Mouse (Mus musculus): ENCODE measurements around the gene Rxrg. TPM values are rescaled to one million over a fixed set of nuclear protein-coding genes. Genes with fewer than 3 reads are reported as not detected.

Gene Rxrg
- polyA plus RNA-seq (2015; fragmentation: Nextera tagmentation; extraction: Ambion mirVana): 8.4 and 9.3 TPM in 2 replicates

DNA sequence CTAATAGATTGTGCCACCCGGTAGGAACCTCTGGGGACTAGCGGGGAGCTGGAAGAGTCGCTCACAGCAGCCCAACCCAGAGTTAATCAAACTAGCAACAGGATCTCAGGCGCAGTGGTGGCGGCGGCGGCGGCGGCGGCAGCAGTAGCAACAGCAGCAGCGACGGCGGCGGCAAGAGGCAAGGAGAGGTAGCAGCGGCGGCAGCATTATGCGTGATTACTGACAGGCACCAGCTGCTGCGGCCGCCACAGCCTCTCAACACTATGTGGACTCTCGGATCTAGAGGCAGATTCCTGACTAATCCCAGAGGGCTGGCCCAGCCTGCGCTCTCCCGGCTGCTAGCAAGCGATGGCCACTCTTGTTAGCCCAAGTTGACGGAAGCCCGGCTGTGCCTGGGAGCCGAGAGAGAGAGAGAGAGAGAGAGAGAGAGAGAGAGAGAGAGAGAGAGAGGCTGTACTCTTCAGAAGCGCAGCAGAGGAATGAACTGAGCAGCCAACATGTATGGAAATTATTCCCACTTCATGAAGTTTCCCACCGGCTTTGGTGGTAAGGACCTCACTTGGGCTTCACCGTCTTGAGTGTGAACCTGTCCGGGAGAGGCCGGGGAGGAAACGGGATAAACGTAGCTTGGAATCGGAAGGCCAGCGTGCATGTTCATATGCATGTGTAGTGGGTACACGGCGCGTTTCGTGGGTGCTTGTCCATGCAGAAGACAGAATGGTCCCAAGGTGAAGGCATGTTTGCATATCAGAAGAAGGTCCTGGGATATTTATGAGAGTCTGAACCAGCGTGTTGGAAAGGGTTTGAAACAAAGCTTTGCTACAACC is at the start of gene Rxrg:
Gene Rxrg (plus strand): TSS at position 130 of the 827 bp plus-strand sequence.
- peak within 1 kb of the TSS; percentile 49 for H3K9ac ChIP-seq
- H3K9me3 ChIP-seq: no peaks in the 10 kb centered on the region
- peaks cover 14% of the 10 kb centered on the region for H3K4me1 ChIP-seq
- H3K4me2 ChIP-seq: peak within 1 kb of the TSS; percentile 71
- peak; percentile 89 for ATAC-seq (replicated peaks)
- no peaks in the 10 kb centered on the region for H3K36me3 ChIP-seq (replicated peaks)
- peak within 1 kb of the TSS; percentile 42 for H3K4me3 ChIP-seq
- under 1% methylated on average over 40 of the region's 40 CpGs for WGBS
- H3K27ac ChIP-seq: peak within 1 kb of the TSS; percentile 34; the same call in 1 of the 2 replicates
- peaks cover 23% of the 10 kb centered on the region for H3K27me3 ChIP-seq (replicated peaks)

DNA sequence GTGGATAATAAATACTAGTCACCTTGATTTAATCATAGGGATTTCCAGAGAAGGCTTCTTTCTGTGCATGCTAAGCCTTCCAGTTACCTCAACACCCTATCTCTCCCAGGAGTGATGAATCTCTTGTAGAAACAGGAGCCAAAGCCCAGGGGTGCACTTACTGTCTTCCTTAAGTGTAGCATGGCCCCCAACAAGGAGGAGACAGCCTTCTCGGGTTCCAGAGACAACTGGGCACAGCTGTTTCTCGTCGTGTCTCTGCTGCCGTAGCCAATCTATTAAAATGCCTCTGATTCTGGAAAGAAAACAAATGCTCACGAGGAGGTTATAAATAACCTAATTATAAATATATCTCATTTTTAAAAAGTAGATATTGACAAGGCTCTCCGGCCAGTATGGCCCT is 48.9 kb upstream of the Rxrg start:
- H3K9me3 ChIP-seq: no peaks in the 10 kb centered on the region
- H3K4me3 ChIP-seq: no peak overlapping the region
- ATAC-seq (replicated peaks): no peak
- H3K27ac ChIP-seq: no peak overlapping the region
- H3K4me1 ChIP-seq: no peaks in the 10 kb centered on the region
- H3K27me3 ChIP-seq (replicated peaks): no peaks in the 10 kb centered on the region
- no peak overlapping the region for H3K9ac ChIP-seq
- H3K36me3 ChIP-seq (replicated peaks): no peaks in the 10 kb centered on the region
- 85% methylated on average over 6 of the region's 6 CpGs for WGBS
- no peak overlapping the region for H3K4me2 ChIP-seq

DNA sequence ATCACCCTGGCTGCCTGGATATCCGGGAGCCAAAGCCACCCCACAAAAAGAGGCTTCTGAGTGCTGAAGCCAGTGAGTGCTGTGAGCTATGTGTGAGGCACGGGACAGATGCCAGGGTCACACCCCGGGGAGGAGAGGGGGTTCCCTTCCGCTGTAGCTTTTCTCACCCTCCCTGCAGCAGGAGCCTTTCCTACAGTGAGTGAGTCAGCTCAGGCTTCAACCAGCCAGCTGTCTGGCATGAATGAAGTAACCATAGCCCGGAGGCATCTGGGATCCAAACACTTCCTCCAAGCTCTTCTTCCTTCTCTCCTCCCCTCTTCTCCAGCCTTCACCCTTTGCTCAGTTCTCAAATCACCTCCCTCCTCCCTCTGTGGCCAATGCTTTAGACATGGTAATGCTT is 46.6 kb upstream of the Rxrg start:
- no peaks in the 10 kb centered on the region for H3K4me1 ChIP-seq
- WGBS: 51% methylated on average over 5 of the region's 5 CpGs

DNA sequence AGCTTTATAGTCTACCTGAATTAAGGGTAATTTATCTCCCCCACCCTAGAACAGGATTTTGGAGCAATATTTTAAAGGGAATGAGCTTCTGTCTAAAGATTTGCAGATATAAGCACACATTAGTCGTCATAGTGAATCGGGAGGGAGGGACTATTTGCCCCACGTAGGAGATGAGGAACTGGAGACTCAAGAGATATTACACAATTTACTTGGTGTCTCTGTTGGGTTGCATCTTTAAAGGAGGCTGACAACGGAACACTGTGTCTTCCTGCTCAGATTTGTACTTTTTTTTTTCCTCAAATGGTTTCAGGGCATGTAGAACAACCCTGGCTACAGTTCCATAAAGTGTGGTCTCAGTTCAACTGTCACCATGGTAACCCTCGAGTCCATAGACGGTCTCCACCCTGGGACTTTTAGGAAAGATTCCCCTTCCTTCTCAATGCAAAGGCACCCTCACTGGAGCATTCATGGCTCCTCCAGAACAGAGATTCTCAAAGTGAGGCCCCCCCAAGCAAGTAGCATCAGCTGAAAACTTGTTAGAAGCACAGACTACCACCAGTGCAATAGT is 44.1 kb upstream of the Rxrg start:
- no peaks in the 10 kb centered on the region for H3K36me3 ChIP-seq (replicated peaks)
- H3K9ac ChIP-seq: no peak overlapping the region
- H3K4me2 ChIP-seq: no peak overlapping the region
- no peaks in the 10 kb centered on the region for H3K4me1 ChIP-seq
- no peak overlapping the region for H3K27ac ChIP-seq
- H3K4me3 ChIP-seq: no peak overlapping the region
- H3K27me3 ChIP-seq (replicated peaks): no peaks in the 10 kb centered on the region
- no peaks in the 10 kb centered on the region for H3K9me3 ChIP-seq
- WGBS: 52% methylated on average over 6 of the region's 6 CpGs
- ATAC-seq (replicated peaks): no peak

More for the DNA sequence above, 46.6 kb upstream of the Rxrg start:
- Histone ChIP-seq H3K9me3 (no peaks in the 10 kb centered on the region), H3K36me3 (replicated peaks) (no peaks in the 10 kb centered on the region), H3K27me3 (replicated peaks) (no peaks in the 10 kb centered on the region), H3K4me2 (no peak overlapping the region), H3K9ac (no peak overlapping the region), H3K4me3 (no peak overlapping the region), H3K27ac (no peak overlapping the region)
- no peak for ATAC-seq (replicated peaks)

DNA sequence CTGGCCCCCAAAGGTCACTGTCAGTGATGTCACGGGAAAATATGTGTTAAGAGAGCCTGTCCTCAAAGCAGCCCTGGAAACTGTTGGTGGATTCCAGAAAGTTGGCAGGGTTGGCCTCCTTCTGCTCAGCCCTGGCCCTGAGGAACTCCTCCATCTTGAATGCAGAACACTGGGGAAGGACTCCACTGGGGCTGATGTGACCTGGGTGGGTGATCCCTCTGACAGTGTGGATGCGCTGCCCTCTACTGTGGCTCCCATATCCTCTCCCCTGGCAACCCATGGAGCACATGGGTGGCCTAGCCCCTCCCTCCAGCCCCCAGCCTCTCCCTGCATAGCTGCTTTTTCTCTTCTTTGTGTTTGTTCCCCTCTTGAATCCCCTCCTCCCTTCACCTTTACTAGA is 31.6 kb upstream of the Rxrg start:
- H3K4me3 ChIP-seq: no peak overlapping the region
- no peak overlapping the region for H3K9ac ChIP-seq
- H3K4me1 ChIP-seq: no peaks in the 10 kb centered on the region
- no peaks in the 10 kb centered on the region for H3K9me3 ChIP-seq
- ATAC-seq (replicated peaks): no peak
- no peak overlapping the region for H3K27ac ChIP-seq
- no peaks in the 10 kb centered on the region; the same call in 1 of the 2 replicates for H3K27me3 ChIP-seq (replicated peaks)
- 88% methylated on average over 2 of the region's 2 CpGs for WGBS
- H3K36me3 ChIP-seq (replicated peaks): no peaks in the 10 kb centered on the region
- no peak overlapping the region for H3K4me2 ChIP-seq

DNA sequence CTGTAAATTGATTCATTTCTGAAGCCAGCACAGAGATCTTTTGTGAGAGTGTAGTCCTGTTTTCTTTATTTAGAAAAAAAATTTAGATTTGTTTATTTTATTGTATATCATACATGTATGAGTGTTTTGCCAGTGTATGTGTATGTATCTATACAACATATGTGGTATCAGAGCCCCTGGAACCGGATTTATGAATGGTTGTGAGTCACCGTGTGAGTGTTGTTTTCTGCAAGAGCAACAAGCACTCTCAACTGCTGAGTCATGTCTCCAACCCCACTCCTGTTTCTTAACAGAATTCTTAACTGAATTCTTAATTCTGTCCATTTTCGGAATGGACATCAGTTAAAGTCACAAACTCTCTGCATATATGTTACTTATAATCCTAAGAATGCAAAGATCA is 19.1 kb upstream of the Rxrg start:
- Histone ChIP-seq H3K4me3 (no peak overlapping the region), H3K9ac (no peak overlapping the region), H3K36me3 (replicated peaks) (no peaks in the 10 kb centered on the region), H3K4me2 (no peak overlapping the region), H3K9me3 (no peaks in the 10 kb centered on the region), H3K27me3 (replicated peaks) (no peaks in the 10 kb centered on the region; the same call in 1 of the 2 replicates), H3K27ac (no peak overlapping the region), H3K4me1 (peaks cover 6% of the 10 kb centered on the region)
- 78% methylated on average over 3 of the region's 3 CpGs for WGBS
- no peak for ATAC-seq (replicated peaks)

DNA sequence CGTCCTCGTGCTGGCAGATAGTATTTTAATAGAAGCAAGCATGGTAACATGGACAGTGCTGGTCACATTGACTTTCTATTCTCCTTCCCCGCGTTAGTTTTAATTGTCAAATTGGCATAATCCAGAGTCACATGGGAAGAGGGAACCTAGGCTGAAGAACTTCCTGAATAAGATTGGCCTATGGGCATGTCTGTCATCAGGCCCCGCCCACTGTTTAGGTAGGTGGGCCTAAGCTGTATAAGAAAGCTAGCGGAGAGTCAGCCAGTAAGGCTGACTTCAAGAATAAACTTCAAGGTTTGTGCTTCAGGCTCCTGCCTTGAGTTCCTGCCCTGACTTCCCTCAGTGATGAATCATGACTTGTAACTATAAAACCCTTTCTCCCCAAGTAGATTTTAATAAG is 15.0 kb upstream of the Rxrg start:
- H3K36me3 ChIP-seq (replicated peaks): no peaks in the 10 kb centered on the region
- peaks cover 9% of the 10 kb centered on the region for H3K4me1 ChIP-seq
- no peak overlapping the region for H3K4me3 ChIP-seq
- no peak overlapping the region for H3K27ac ChIP-seq
- peaks cover 9% of the 10 kb centered on the region; the same call in 1 of the 2 replicates for H3K27me3 ChIP-seq (replicated peaks)
- no peaks in the 10 kb centered on the region for H3K9me3 ChIP-seq
- H3K4me2 ChIP-seq: no peak overlapping the region
- H3K9ac ChIP-seq: no peak overlapping the region
- peak; percentile 58; the same call in 1 of the 2 replicates for ATAC-seq (replicated peaks)
- WGBS: 52% methylated on average over 6 of the region's 6 CpGs

DNA sequence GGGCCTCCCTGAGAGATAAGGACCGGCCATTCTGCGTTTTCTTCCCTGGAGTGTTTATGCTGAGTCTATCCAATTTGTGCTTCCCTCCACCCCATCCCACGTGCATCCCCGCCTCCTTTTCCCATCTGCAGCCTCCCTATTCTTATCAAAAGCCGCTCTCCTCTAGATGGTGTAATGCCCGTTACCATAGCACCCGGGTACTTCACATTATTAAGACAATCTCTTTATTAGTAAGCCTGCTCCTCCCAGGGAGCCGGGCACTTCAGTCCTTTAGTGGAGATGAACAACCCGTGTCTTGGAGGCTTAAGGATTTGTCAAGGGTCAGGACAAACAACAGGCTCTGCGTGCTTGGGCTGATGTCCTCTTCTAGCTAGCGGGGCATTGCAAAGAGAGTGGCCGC is 14.3 kb upstream of the Rxrg start:
- peak overlapping the region; percentile 22 for H3K4me2 ChIP-seq
- peaks cover 9% of the 10 kb centered on the region; the same call in 1 of the 2 replicates for H3K27me3 ChIP-seq (replicated peaks)
- 5% methylated on average over 12 of the region's 12 CpGs for WGBS
- no peak overlapping the region for H3K9ac ChIP-seq
- peak; percentile 85 for ATAC-seq (replicated peaks)
- H3K4me3 ChIP-seq: no peak overlapping the region
- no peaks in the 10 kb centered on the region for H3K36me3 ChIP-seq (replicated peaks)
- peak overlapping the region; percentile 20; the same call in 1 of the 2 replicates for H3K27ac ChIP-seq
- peaks cover 9% of the 10 kb centered on the region for H3K4me1 ChIP-seq
- H3K9me3 ChIP-seq: no peaks in the 10 kb centered on the region

DNA sequence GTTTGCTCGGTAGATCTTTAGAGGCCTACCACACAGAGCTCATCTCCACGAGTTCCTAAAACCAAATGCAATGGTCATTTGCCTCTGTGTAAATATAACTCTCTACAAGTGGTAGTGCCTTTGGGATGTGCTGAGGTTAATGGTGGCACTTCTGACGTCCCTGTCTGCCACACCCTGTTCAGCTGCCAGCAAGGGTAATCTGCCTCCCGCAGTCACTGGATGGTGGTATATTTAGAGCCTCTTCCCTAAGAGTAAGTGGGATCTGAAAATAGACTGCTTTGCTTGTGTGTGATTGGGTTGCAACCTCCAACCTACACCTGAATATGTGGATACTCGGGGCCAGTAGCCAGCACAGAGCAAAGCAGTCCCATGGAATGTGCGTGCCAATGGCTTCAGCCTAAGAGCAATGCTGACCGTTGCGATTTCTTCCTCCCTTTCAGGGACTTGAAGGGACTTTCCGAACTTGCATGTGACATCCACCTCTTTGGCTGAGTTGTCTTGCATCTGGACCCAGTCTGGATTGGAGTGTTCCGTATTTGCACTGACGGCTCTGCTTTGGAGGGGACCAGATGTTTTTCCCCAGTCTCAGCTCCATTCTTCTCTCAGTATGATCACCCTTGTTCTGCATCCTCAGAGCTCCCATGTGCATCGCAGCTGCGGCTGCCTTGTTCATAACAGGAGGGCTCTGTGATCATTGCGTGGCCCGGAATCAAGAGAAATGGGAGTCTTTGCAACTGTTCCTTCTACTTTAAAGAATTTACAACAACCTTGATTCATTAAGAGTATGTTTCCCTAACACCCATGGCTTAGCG is 9.2 kb upstream of the Rxrg start:
- Histone ChIP-seq H3K4me1 (peaks cover 5% of the 10 kb centered on the region), H3K9ac (no peak overlapping the region), H3K36me3 (replicated peaks) (no peaks in the 10 kb centered on the region), H3K4me2 (no peak overlapping the region), H3K9me3 (no peaks in the 10 kb centered on the region), H3K4me3 (no peak overlapping the region), H3K27me3 (replicated peaks) (peaks cover 9% of the 10 kb centered on the region; the same call in 1 of the 2 replicates), H3K27ac (no peak overlapping the region)
- 92% methylated on average over 16 of the region's 16 CpGs for WGBS
- ATAC-seq (replicated peaks): no peak

DNA sequence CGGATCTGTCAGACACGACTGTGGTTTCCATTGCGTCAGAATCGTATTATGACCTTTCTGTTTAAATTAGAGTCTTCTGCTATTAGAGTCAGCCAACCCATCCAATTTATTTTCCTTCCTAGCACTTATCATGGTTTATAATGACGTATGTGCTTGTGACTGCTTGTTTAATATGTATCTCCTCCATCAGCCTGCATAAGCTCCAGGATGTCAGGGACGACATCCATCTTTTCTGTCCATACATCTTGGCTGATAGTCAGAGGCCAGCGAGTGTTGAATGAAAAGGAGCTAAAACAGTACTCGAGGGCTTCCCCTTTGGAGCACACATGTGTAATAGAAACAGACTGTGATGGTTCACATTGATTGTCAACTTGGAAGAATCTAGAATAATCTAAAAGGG is 6.0 kb upstream of the Rxrg start:
- no peak overlapping the region for H3K4me2 ChIP-seq
- no peak overlapping the region for H3K9ac ChIP-seq
- 0 out of 2 replicates have a peak, but pooled peaks cover 5% of the 10 kb centered on the region for H3K27me3 ChIP-seq (replicated peaks)
- no peaks in the 10 kb centered on the region for H3K4me1 ChIP-seq
- H3K9me3 ChIP-seq: no peaks in the 10 kb centered on the region
- no peak overlapping the region for H3K27ac ChIP-seq
- ATAC-seq (replicated peaks): no peak
- WGBS: 78% methylated on average over 8 of the region's 8 CpGs
- H3K4me3 ChIP-seq: no peak overlapping the region
- H3K36me3 ChIP-seq (replicated peaks): no peaks in the 10 kb centered on the region

DNA sequence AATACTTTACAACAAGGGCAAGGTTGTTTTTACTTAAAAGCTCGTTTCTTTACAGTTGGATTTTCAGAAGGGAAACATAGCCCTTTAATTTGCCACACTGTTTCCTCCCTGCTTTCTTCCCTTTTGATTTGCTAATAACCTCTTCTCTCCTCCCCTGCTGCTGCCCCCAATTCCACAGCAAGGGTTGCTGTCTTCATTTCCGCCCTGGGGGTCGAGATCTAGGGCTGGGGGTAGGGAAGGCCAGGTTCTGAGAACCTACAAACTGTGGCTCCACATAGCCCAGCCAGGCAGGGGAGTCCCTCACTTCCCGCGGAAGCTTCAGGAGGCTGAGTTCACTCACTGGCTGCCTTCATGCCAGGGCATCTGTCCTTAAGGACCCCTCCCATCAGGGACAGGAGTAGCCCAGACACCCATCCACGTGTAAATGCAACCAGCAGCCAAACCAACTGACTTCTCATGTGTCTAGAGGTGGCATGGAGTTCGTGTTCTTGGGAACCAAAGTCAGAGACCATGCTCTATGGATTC is 1.1 kb downstream of the Rxrg start:
- Histone ChIP-seq H3K36me3 (replicated peaks) (no peaks in the 10 kb centered on the region), H3K9ac (no peak overlapping the region), H3K9me3 (no peaks in the 10 kb centered on the region), H3K4me2 (peak overlapping the region; percentile 71), H3K27ac (0 out of 2 replicates have a peak overlapping the region, but pooled peaks have one; percentile 34), H3K4me3 (peak overlapping the region; percentile 42), H3K4me1 (peaks cover 14% of the 10 kb centered on the region), H3K27me3 (replicated peaks) (peaks cover 23% of the 10 kb centered on the region)
- ATAC-seq (replicated peaks): no peak
- 13% methylated on average over 7 of the region's 7 CpGs for WGBS
